Mouse (Mus musculus) heart, adult 8-10 months (tissue): ENCODE results near the gene Gm43064. TPM values are rescaled to one million over a fixed set of nuclear protein-coding genes. Genes with fewer than 3 reads are reported as not detected.

Experiments
- DNase-seq: peaks from one replicate; pipeline ENCODE4 v3.0.0; 2022; ENCODE audit warnings: low spot score
- total RNA-seq, 4 experiments: library from RNA; stranded (reverse); gene quantifications; 2 replicates each; pipeline ENCODE4 v1.2.4; 2022

The Gm43064 gene
- total RNA-seq, 4 experiments from 2014 or later = not detected

GRCm38 (mm10) chr3:103853804-103854203, 44.4 kb downstream of the Gm43064 start:
- peak; percentile 3 for DNase-seq

- DNase-seq = no peak
These were observed 47.8 kb downstream of the Gm43064 start for GRCm38 (mm10) chr3:103857036-103857805.

- no peak for DNase-seq
These were observed 48.7 kb downstream of the Gm43064 start for GRCm38 (mm10) chr3:103857977-103858563.

- DNase-seq = peak; percentile 32
These were observed 49.8 kb downstream of the Gm43064 start, which contains the start of gene Ptpn22 for GRCm38 (mm10) chr3:103858881-103859801. Gene Ptpn22, plus strand, starts transcription at chr3:103859795.

- DNase-seq = peak; percentile 51
These were observed 50.5 kb downstream of the Gm43064 start for GRCm38 (mm10) chr3:103859851-103860391.

GRCm38 (mm10) chr3:103862721-103863220, 53.4 kb downstream of the Gm43064 start:
- no peak for DNase-seq

GRCm38 (mm10) chr3:103864200-103864599, 54.8 kb downstream of the Gm43064 start:
- DNase-seq = no peak

GRCm38 (mm10) chr3:103867424-103867971, 58.1 kb downstream of the Gm43064 start:
- no peak for DNase-seq

GRCm38 (mm10) chr3:103868008-103868407, 58.6 kb downstream of the Gm43064 start:
- no peak for DNase-seq

GRCm38 (mm10) chr3:103872663-103873098, 63.3 kb downstream of the Gm43064 start:
- peak; percentile 3 for DNase-seq

- DNase-seq = no peak
These were observed 65.0 kb downstream of the Gm43064 start for GRCm38 (mm10) chr3:103874329-103874728.

- DNase-seq = no peak
These were observed 76.6 kb downstream of the Gm43064 start for GRCm38 (mm10) chr3:103885946-103886345.

GRCm38 (mm10) chr3:103887581-103887980, 78.2 kb downstream of the Gm43064 start:
- peak; percentile 49 for DNase-seq

Other genes with a start within 250 kb of the Gm43064 start
- gene Syt6, start 234.3 kb upstream of the Gm43064 start, total RNA-seq = not detected
- gene Atg4a-ps, start 163.5 kb upstream of the Gm43064 start, total RNA-seq = 1 to 10 TPM in 2 of 4 experiments, not detected in 2; 2.1 to 3.1 TPM
- 1 to 10 TPM; 4.4 to 5.2 (median 5.0) TPM for gene Olfml3, start 71.6 kb upstream of the Gm43064 start, total RNA-seq
- gene Gm10964, start 70.2 kb upstream of the Gm43064 start, total RNA-seq = not detected
- 100 to 1,000 TPM in 1 of 4 experiments, 10 to 100 TPM in 3; 83.0 to 105 (median 93.9) TPM for gene Hipk1, start 18.0 kb upstream of the Gm43064 start, total RNA-seq
- gene Dclre1b, start 129 bp upstream of the Gm43064 start, total RNA-seq = 1 to 10 TPM; 5.3 to 9.6 (median 7.2) TPM
- gene Ap4b1, start 53 bp upstream of the Gm43064 start, total RNA-seq = 10 to 100 TPM; 14.0 to 16.6 (median 15.9) TPM
- gene Bcl2l15, start 23.0 kb downstream of the Gm43064 start, total RNA-seq = not detected
- under 1 TPM; 0.24 to 0.92 (median 0.50) TPM for gene Ptpn22, start 50.2 kb downstream of the Gm43064 start, total RNA-seq
- gene Rsbn1, start 104.5 kb downstream of the Gm43064 start, total RNA-seq = 1 to 10 TPM; 5.6 to 8.1 (median 7.0) TPM
- 1 to 10 TPM; 4.9 to 6.9 (median 6.4) TPM for gene Phtf1, start 158.5 kb downstream of the Gm43064 start, total RNA-seq